Mouse (Mus musculus): ENCODE measurements around the gene Inpp5e. TPM values are rescaled to one million over a fixed set of nuclear protein-coding genes. Genes with fewer than 3 reads are reported as not detected.
A peak's percentile ranks its signal among the peaks of the same experiment; 100 is the strongest.

The Inpp5e gene
- polyA plus RNA-seq, 1 experiment from 2014 or later = 10.1 TPM

- no peak for ATAC-seq
- WGBS (ENCODE audit: insufficient replicate concordance) = 89% methylated on average over 5 of the region's 5 CpGs
These were observed 32.7 kb upstream of the Inpp5e start for GRCm38 (mm10) chr2:26441688-26442087.

GRCm38 (mm10) chr2:26441261-26441660 lies 32.3 kb upstream of the Inpp5e start:
- ATAC-seq = no peak
- H3K4me1 ChIP-seq = peaks cover 35% of the 10 kb centered on the region
- H3K4me3 ChIP-seq = no peak overlapping the region
- H3K36me3 ChIP-seq = peaks cover 52% of the 10 kb centered on the region
- no peak overlapping the region for H3K4me2 ChIP-seq
- H3K9me3 ChIP-seq (replicated peaks) = no peaks in the 10 kb centered on the region
- no peaks in the 10 kb centered on the region for H3K27me3 ChIP-seq (replicated peaks)
- H3K27ac ChIP-seq = no peak overlapping the region
- WGBS (ENCODE audit: insufficient replicate concordance) = 88% methylated on average over 4 of the region's 4 CpGs
- H3K9ac ChIP-seq = no peak overlapping the region

More at GRCm38 (mm10) chr2:26441688-26442087, 32.7 kb upstream of the Inpp5e start:
- H3K27ac ChIP-seq = no peak overlapping the region
- peaks cover 38% of the 10 kb centered on the region for H3K4me1 ChIP-seq
- no peak overlapping the region for H3K9ac ChIP-seq
- no peaks in the 10 kb centered on the region for H3K27me3 ChIP-seq (replicated peaks)
- no peaks in the 10 kb centered on the region for H3K9me3 ChIP-seq (replicated peaks)
- H3K4me2 ChIP-seq = no peak overlapping the region
- H3K4me3 ChIP-seq = no peak overlapping the region
- H3K36me3 ChIP-seq = peaks cover 51% of the 10 kb centered on the region

GRCm38 (mm10) chr2:26439671-26440070 lies 30.7 kb upstream of the Inpp5e start:
- 81% methylated on average over 6 of the region's 6 CpGs for WGBS (ENCODE audit: insufficient replicate concordance)
- H3K4me2 ChIP-seq = no peak overlapping the region
- no peaks in the 10 kb centered on the region for H3K9me3 ChIP-seq (replicated peaks)
- no peak overlapping the region for H3K27ac ChIP-seq
- H3K4me1 ChIP-seq = peaks cover 32% of the 10 kb centered on the region
- no peak overlapping the region for H3K4me3 ChIP-seq
- no peak overlapping the region for H3K9ac ChIP-seq
- ATAC-seq = no peak
- H3K36me3 ChIP-seq = peaks cover 68% of the 10 kb centered on the region
- no peaks in the 10 kb centered on the region for H3K27me3 ChIP-seq (replicated peaks)

GRCm38 (mm10) chr2:26438373-26438772 lies 29.4 kb upstream of the Inpp5e start:
- no peaks in the 10 kb centered on the region for H3K27me3 ChIP-seq (replicated peaks)
- no peak overlapping the region for H3K9ac ChIP-seq
- WGBS (ENCODE audit: insufficient replicate concordance) = 86% methylated on average over 7 of the region's 7 CpGs
- H3K36me3 ChIP-seq = peaks cover 80% of the 10 kb centered on the region
- no peak overlapping the region for H3K4me2 ChIP-seq
- H3K9me3 ChIP-seq (replicated peaks) = no peaks in the 10 kb centered on the region
- no peak for ATAC-seq
- peaks cover 26% of the 10 kb centered on the region for H3K4me1 ChIP-seq
- no peak overlapping the region for H3K27ac ChIP-seq
- no peak overlapping the region for H3K4me3 ChIP-seq

GRCm38 (mm10) chr2:26437221-26437620 lies 28.2 kb upstream of the Inpp5e start:
- peaks cover 19% of the 10 kb centered on the region for H3K4me1 ChIP-seq
- peaks cover 92% of the 10 kb centered on the region for H3K36me3 ChIP-seq
- no peak overlapping the region for H3K4me2 ChIP-seq
- H3K27ac ChIP-seq = 0 out of 2 replicates have a peak overlapping the region, but pooled peaks have one; percentile 8
- no peak overlapping the region for H3K4me3 ChIP-seq
- no peaks in the 10 kb centered on the region for H3K9me3 ChIP-seq (replicated peaks)
- ATAC-seq = no peak
- H3K9ac ChIP-seq = no peak overlapping the region
- WGBS (ENCODE audit: insufficient replicate concordance) = 64% methylated on average over 4 of the region's 4 CpGs
- no peaks in the 10 kb centered on the region for H3K27me3 ChIP-seq (replicated peaks)

- no peak overlapping the region for H3K4me2 ChIP-seq
- 80% methylated on average over 7 of the region's 7 CpGs for WGBS (ENCODE audit: insufficient replicate concordance)
- peaks cover 92% of the 10 kb centered on the region for H3K36me3 ChIP-seq
- peak; percentile 60 for ATAC-seq
- H3K27ac ChIP-seq = peak overlapping the region; percentile 46; the same call in 1 of the 2 replicates
- peaks cover 19% of the 10 kb centered on the region for H3K4me1 ChIP-seq
- H3K9ac ChIP-seq = no peak overlapping the region; the same call in 1 of the 2 replicates
- H3K27me3 ChIP-seq (replicated peaks) = no peaks in the 10 kb centered on the region
- H3K9me3 ChIP-seq (replicated peaks) = no peaks in the 10 kb centered on the region
- H3K4me3 ChIP-seq = no peak overlapping the region
These were observed 26.0 kb upstream of the Inpp5e start for GRCm38 (mm10) chr2:26434791-26435572.

GRCm38 (mm10) chr2:26429851-26430250 lies 20.8 kb upstream of the Inpp5e start:
- H3K27me3 ChIP-seq (replicated peaks) = no peaks in the 10 kb centered on the region
- H3K36me3 ChIP-seq = peaks cover 97% of the 10 kb centered on the region
- no peaks in the 10 kb centered on the region for H3K9me3 ChIP-seq (replicated peaks)
- 82% methylated on average over 5 of the region's 5 CpGs for WGBS (ENCODE audit: insufficient replicate concordance)
- H3K4me2 ChIP-seq = no peak overlapping the region
- no peak overlapping the region for H3K4me3 ChIP-seq
- no peak for ATAC-seq
- no peak overlapping the region for H3K9ac ChIP-seq
- H3K27ac ChIP-seq = no peak overlapping the region
- peaks cover 6% of the 10 kb centered on the region; the same call in 1 of the 2 replicates for H3K4me1 ChIP-seq

DNA sequence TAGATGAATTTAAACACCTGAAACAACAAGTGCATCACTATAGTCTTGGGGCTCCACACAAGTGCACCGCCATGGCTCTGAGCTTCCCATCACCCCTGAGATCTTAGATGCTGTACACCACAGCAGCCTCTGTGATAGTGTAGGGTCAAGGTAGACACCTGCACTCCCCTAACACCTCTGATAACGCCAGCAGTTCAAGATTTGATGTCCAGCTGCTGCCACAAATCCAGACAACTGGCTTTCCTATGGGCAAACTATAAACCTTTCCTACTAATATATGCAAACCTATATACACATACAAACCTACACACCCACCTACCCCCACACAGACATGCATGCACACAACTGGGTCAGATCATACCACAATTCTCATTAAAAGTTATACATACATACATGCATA lies 15.5 kb upstream of the Inpp5e start:
- H3K9ac ChIP-seq = no peak overlapping the region
- ATAC-seq = no peak
- no peak overlapping the region for H3K4me3 ChIP-seq
- no peak overlapping the region for H3K27ac ChIP-seq
- H3K4me2 ChIP-seq = no peak overlapping the region
- peaks cover 98% of the 10 kb centered on the region for H3K36me3 ChIP-seq
- no peaks in the 10 kb centered on the region for H3K27me3 ChIP-seq (replicated peaks)
- H3K4me1 ChIP-seq = no peaks in the 10 kb centered on the region
- H3K9me3 ChIP-seq (replicated peaks) = no peaks in the 10 kb centered on the region
- WGBS (ENCODE audit: insufficient replicate concordance) = 95% methylated on average over 2 of the region's 2 CpGs

- peaks cover under 1% of the 10 kb centered on the region; the same call in 1 of the 2 replicates for H3K4me1 ChIP-seq
- WGBS (ENCODE audit: insufficient replicate concordance) = 76% methylated on average over 1 of the region's 1 CpGs
- no peak overlapping the region for H3K27ac ChIP-seq
- H3K36me3 ChIP-seq = peaks cover 98% of the 10 kb centered on the region
- no peak overlapping the region for H3K9ac ChIP-seq
- H3K9me3 ChIP-seq (replicated peaks) = no peaks in the 10 kb centered on the region
- no peaks in the 10 kb centered on the region for H3K27me3 ChIP-seq (replicated peaks)
- no peak overlapping the region for H3K4me3 ChIP-seq
- no peak overlapping the region for H3K4me2 ChIP-seq
- no peak for ATAC-seq
These were observed 14.1 kb upstream of the Inpp5e start for GRCm38 (mm10) chr2:26423086-26423485.

DNA sequence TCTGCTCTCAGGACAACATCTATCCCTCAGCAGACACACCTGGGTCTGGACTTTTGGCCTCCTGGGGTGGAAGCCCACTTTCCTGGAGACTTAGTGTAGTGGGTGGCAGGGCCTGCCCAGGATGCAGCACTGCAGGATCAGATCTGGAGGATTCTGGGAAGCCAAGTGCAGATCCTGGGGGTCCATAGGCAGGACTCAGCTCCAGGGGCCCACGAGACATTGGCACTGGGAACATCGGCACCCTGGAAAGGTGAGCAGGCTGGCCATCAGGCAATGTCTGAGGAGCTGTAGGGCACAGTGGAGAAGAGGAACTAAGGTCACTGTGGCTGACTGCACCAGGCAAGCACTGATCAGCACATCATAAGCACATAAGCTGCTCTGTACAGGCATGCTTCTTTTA lies 13.0 kb upstream of the Inpp5e start:
- Histone ChIP-seq H3K4me3 (no peak overlapping the region), H3K27ac (no peak overlapping the region), H3K9ac (no peak overlapping the region), H3K36me3 (peaks cover 98% of the 10 kb centered on the region), H3K27me3 (replicated peaks) (no peaks in the 10 kb centered on the region), H3K4me1 (peaks cover 12% of the 10 kb centered on the region), H3K4me2 (no peak overlapping the region), H3K9me3 (replicated peaks) (no peaks in the 10 kb centered on the region)
- 91% methylated on average over 2 of the region's 2 CpGs for whole genome bisulfite sequencing (ENCODE audit: insufficient replicate concordance)
- no peak for ATAC-seq

DNA sequence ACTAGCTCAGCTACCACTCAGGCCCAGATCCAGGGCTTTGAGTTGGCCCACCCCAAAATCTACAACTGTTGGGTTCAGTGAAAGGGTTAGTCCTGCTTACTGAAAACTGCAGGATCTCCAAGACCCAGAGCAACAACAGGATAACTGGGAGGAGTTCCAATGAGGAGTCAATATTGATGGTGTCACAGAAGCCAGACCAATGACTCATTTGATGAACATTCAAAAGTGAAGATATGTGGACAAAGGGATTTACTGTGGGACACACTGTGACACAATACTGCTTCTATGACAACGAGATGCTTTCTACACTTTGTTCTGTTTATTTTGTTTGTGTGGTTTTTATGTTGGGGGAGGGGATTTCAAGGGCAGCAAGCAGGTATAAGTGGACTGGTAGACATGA lies 9.1 kb upstream of the Inpp5e start:
- no peaks in the 10 kb centered on the region for H3K27me3 ChIP-seq (replicated peaks)
- ATAC-seq = no peak
- H3K9me3 ChIP-seq (replicated peaks) = no peaks in the 10 kb centered on the region
- no peak overlapping the region for H3K4me3 ChIP-seq
- H3K36me3 ChIP-seq = peaks cover 97% of the 10 kb centered on the region
- peaks cover 17% of the 10 kb centered on the region for H3K4me1 ChIP-seq
- no peak overlapping the region for H3K9ac ChIP-seq
- H3K4me2 ChIP-seq = no peak overlapping the region
- WGBS (ENCODE audit: insufficient replicate concordance) = 62% methylated on average over 1 of the region's 1 CpGs
- H3K27ac ChIP-seq = no peak overlapping the region

- Histone ChIP-seq H3K4me2 (no peak overlapping the region), H3K36me3 (peaks cover 97% of the 10 kb centered on the region), H3K27me3 (replicated peaks) (no peaks in the 10 kb centered on the region), H3K4me3 (no peak overlapping the region), H3K27ac (peak overlapping the region; percentile 46; the same call in 1 of the 2 replicates), H3K4me1 (peaks cover 17% of the 10 kb centered on the region), H3K9me3 (replicated peaks) (no peaks in the 10 kb centered on the region), H3K9ac (no peak overlapping the region)
- peak; percentile 76 for ATAC-seq
These were observed 8.1 kb upstream of the Inpp5e start for GRCm38 (mm10) chr2:26417066-26417465.

Data from liver, embryonic 12.5 days (tissue).